Mouse (Mus musculus) cerebellum, adult 11-12 months (tissue): Measurements from ENCODE around the gene Gabpb2.
A peak's percentile ranks its signal among the peaks of the same experiment; 100 is the strongest.

Source experiments
- DNase-seq: peaks from one replicate; pipeline ENCODE4 v3.0.0; 2022

Gene Gabpb2

DNA sequence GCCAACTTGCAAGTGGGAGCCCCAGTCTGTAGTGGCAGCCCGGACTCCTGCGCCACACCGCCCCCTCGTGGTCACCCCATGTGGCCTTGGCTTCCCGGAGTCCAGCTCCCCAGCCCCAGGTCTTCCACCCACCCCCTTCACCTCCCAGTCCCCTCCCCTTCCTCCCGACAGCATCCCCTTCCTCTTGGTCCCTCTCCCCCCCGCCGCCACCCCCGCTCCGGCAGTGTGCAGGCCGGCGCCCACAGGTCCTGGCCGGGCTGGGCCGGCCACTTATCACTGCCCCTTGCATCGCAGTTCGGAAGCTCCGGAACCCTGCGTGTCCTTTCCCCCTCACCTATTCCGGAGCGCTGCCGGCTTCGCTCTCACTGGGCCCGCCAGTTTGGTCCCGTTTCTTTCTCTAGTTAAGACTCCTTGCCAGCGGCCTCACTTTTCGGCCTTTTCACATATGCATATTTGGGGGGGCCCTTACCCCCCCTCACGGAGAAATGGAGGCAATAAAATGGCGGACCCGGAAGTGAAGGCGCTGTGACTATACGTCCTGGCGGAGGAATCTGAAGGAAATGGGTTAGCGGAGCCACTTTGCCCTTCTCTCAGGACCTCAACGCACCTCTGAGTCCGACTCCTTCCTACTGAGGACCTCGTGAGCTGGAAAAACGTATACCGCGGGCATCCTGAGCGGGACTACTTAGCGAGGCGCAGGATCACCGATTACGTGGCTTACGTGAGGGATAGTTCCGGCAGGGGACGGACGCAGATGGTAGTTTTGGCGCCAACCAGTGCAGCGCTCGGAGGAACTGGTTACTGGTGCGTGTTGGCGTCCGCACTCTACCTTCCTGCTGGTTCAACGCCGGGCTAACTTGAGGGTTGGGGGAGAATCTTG lies at the start of gene Gabpb2:
TSS of gene Gabpb2 (minus strand) at position 662 of the 880 bp plus-strand sequence.
- peak; percentile 90 for DNase-seq

DNA sequence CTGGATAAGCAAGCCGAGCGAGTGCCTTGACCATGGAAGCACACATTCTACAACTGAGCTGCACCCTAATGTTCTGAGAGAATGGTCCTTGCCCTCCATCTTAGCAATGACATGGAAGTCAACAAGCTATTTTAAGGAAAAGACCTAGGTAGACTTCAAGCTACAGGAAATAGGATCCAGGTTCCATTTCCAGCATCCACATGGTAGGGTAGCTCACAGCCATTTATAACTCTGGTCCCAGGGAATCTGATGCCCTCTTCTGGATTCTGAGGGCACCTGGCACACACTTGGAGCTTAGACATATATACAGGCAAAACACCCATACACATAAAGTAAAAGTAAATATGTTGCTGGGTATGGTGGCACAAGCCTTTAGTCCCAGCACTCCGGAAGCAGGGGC lies 48.3 kb upstream of the Gabpb2 start:
- DNase-seq, result no peak

DNA sequence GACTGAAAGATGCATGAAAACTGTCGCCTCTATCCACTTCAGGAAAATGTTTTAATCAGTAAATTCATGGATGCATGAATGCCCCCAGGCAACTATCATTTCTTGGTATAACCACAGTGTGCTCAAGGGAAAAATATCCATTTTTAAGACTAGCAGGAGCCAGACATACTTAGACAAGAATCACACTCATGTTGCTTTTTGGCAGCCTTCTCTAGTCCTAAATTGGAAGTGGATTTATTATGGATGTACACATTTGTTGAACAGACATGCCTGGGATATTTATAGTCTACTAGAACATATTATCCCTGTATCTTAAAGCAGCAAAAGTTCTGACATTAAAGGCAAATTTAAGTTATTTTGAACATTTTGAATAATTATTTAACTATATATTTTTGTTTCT lies 47.0 kb upstream of the Gabpb2 start:
- DNase-seq, result no peak

DNA sequence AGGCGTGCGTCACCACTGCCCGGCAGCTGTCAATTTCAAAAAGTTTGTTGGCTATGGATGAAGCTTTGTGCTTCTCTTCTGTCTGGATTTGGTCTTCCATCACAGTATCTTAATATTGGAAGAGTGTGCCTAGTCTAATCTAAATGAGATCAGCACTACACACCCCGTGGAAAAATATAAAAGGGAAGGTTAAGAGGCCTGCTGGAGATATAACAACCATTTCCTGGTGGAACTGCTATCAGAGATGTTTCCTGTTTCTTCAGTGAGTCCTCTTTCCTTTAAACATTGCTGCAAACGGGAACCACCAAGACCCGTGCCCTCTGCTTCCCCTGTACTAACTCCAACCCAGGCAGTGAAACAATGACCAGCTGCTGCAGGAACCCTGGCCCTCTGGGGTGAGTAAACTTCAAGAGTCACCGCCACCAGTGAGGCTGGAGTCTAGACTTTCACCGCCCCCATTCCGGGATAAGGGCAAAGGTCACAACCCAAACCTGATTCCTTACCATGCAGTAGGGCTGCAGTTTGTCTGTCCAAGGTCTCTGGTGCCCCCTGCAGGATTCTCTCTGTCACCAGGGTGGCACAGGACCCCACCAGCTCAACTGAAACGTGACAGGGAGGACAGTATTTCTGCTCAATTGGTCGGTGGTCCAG lies 45.5 kb upstream of the Gabpb2 start:
- no peak for DNase-seq

DNA sequence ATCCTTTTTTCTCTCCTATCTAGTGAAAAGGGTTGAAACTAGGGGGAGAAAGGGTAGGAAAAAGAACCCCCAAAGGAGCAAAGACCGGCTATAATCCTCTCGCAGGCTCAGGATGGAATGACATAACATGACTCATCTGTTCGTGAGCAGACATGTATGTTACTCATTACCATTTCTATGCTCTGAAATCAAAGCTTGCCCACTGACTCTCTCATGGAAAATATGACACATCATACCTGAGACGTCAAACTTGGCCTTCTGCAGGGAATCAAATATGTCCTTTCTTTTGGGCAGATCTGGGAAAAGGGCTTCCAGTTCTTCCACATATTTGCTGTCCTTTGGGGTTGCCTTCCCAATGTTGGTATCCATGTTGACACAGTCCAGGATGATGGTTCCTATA lies 44.3 kb upstream of the Gabpb2 start:
- DNase-seq, result no peak

DNA sequence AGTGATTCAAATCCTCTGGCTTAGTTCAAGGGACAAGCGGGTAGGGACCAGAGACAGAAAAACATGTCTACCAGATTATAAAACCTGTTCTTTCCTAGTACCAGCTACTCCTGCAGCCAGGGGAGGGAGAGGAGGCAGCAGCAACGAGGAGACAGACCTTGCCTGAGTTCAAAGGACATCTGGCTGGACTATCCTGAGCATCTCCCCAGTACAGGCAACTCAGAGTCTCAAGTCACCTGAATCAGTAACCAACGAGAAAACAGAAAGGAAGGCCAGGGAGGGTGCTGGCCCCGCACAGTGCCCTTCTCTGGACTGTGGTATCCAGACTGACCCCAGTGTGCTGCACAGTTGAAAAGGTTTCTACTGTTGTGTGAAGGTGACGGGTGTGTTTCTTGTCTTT lies 39.2 kb upstream of the Gabpb2 start:
- no peak for DNase-seq

DNA sequence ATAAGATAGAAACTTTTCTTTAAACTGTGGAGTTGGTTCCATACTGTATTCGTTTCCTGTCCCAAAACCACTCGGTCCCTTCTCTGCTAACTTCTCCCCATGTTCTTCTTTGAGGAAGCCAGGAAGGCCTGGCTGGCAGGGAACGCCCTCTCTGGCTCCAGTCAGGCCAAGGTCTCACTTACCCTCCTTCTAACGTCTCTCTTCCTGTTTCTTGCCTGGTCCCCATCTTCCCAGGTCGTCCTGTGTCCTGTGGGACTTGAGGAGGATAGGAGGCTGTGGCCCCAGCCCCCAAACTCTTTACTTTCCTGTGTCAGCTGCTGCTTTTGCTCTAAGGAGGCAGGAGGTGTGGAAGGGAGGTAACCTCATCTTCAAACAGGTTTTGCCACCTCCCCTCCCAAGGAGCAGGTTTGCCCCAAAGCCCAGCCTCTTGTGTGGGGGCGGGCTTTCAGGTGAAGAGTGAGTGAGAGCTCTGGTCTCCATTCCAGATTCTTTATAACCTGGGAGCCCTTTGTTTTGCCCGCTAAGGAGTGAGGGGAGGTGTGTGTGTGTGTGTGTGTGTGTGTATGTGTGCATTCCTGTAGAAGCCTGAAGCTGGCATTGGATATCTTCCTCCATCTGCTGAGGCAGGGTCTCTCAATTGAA lies 33.2 kb upstream of the Gabpb2 start, which contains the start of gene Bnipl:
TSS of gene Bnipl (minus strand) at position 411 of the 642 bp plus-strand sequence.
- DNase-seq, result peak; percentile 54

DNA sequence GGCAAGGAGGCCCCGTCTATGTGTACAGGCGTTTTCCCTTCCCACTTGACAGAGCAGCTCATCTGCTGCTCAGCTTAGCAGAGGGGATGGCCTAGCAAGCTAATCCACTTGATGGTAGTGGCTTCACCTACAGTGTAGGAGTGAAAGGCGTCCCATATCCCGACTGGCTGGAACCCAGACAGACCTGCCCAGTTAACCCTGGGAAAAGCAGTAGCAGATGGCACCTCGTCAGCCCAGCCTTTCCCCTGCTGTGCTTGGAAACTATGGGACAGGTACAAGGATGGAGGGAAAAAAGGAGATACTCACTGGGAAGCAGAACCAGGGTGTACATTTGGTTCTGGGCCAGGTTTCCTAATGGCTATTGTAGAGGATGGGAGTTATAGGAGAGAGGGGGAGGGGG lies 32.6 kb upstream of the Gabpb2 start:
- peak; percentile 92 for DNase-seq

DNA sequence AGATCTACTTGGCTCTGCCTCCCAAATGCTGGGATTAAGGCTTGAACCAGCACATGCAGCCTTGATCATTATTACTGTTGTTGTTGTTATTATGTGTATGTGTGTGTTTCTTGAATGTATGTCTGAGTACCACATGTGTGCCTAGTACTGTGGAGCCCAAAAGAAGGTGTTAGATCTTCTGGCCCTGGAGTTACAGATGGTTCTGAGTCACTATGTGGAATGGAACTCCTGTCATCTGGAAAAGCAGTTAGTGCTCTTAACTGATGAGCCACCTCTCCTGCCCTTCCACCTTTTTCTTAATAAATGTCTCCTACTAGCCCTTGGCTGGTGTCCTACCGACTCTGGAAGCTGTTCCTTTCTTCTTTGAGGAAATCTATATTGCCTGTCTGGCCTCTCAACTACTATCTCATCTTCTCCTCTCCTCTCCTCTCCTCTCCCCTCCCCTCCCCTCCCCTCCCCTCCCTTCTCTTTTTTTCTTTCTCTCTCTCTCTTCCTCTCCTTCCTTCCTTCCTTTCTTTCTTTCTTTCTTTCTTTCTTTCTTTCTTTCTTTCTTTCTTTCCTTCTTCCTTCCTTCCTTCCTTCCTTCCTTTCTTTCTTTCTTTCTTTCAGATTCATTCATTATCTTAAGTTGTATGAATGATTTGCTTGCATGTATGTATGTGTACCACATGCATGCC lies 30.1 kb upstream of the Gabpb2 start:
- no peak for DNase-seq

DNA sequence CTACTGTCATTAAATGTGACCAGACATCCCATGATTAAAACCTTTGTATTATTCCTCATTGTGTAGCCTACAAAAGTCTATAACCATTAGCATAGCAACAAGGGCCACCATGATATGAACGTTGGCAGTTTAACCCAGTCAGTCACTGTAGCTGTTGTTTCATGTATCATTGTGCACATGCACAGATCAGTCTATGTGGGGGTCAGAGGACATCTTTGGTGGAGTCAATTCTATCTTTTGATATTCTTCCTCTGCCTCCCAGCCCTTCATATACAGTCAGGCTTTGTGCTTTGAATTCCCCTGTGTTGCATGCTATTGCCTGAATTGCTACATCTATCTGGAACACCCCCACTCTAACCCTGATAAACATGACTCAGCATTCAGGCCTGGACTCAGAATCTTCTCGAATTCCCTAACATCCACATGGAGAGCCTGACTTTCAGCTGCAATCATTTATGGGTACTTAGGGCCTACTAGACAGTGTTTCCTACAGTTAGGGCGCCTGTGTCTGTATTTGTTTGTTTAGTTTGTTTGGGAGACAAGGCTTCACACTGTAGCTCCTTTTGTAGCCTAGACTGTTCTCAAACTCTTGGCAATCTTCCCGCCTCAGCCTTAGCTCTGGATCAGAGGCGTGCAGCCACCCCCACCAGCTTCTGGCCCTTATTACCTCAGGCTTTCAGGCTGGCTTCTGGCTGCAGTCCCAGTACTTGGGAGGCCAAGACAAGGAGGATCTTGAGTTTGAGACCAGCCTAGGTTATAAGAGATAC lies 28.9 kb upstream of the Gabpb2 start:
- DNase-seq, result peak; percentile 64

DNA sequence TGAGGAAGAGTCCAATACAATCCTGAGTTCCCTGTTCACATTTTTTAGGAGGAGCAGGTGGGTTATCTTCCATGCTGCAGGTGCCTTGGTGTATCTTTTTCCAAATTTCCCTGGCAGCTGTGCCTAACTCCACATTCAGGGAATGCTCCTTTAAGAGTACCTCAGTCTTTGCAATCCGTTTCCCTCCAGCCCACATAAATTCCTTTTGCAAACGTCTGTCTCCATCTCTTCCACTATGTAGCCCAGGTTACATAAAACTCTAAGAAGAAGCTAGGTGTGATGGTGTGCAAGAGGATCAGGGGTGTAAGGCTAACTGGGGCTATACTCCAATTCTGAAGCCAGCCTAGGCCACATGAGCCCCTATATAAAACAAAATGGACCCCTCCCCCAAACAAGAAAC lies 25.4 kb upstream of the Gabpb2 start:
- no peak for DNase-seq

DNA sequence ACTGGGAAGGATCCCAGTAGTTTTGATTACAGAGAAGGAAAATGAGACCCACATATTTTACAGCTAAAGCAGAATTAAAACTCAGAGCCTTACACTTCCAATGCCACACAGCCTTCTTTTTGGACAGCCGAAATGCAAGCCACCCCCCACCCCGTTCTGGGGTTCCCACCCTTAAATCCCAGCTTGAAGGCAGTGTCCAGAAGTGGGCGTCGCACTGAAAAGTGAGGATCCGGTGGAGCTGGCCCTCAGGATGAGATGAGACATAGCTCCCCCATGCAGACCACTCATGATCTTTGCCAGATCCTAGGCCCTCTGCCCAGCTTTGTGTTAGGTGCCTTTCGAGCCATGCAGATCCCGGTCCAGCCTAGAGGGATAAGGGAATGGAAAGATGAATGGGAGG lies 23.8 kb upstream of the Gabpb2 start, which contains the start of gene Gm128:
TSS of gene Gm128 (minus strand) at position 101 of the 400 bp plus-strand sequence.
- DNase-seq, result no peak

DNA sequence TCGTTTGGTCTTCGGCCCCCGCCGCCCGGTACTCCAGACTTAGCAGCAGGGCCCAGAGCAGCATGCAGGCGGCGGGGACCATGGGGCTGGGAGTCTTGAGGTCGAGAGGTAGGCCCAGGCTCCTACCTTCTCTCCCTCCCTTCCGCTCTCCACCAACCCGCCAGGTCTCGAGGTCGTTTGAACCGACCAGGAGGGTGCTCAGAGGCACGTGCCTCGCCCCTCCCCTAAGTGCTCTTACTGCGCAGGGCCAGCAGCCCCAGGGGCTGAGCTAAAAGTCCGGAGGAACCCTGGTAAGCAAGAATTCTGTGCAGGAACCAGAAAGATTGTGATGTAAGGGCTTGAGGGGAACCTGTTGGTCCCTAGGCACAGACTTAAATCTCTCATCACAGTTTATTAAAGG lies 23.2 kb upstream of the Gabpb2 start:
- no peak for DNase-seq

DNA sequence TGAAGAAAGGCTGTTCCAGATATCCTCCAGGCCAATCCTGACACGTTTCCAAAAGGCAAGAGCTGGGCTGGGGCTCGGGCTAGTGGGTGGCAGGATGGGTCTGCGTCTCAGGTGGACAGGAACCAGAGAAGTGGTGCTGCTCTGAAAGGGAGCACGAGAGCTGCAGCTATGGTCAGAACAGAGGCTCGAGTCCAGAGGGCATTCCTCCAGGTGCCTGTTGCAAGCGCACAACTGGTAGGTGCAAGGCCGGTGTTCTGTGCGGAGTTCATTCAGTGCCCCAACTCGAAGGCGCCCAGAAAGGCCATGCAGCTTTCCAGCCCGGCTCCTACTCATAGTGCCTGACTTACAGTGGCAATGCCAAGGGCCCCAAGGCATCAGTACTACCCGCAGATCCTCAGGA lies 22.3 kb upstream of the Gabpb2 start:
- DNase-seq, result no peak

DNA sequence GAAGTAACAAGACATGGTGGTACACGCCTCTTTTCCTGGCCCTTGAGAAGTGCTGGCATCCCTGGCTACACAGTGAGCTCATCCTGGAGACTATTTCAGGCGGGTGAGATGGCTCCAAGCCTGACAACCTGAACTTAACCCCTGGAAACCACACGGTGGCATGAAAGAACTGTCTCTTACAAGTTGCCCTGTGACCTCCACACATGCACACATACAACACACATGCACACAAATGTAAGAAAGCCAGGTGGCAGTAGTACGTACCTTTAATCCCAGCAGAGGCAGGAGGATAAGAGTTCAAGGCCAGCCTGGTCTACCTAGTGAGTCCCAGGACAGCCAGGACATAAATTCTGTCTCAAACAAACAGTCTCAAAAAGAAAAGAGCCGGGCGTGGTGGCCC lies 21.3 kb upstream of the Gabpb2 start:
- DNase-seq, result no peak

DNA sequence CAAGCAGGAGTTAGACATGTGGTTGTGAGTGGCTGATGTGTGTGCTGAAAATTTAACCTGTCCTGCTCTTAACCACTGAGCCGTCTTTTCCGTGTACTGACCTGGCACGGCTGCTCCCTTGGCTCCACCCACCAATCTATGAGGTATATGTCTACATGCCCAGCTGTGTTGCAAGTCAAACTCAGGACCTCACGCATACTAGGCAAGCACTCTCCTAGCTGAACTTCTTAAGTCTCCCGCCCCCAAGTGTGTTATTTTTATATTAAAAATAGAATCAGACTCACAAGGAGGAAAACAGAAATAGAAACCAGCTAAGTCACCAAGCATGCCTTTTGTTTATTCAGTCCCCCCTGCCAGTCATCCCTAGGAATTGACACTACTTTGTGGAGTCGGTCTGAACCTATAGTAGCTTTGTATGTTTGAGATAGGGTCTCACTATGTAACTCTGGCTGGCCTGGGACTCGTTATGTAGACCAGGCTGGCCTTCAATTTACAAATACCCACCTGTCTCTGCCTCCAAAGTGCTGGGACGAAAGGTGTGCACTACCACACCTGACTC lies 19.9 kb upstream of the Gabpb2 start:
- DNase-seq, result no peak

DNA sequence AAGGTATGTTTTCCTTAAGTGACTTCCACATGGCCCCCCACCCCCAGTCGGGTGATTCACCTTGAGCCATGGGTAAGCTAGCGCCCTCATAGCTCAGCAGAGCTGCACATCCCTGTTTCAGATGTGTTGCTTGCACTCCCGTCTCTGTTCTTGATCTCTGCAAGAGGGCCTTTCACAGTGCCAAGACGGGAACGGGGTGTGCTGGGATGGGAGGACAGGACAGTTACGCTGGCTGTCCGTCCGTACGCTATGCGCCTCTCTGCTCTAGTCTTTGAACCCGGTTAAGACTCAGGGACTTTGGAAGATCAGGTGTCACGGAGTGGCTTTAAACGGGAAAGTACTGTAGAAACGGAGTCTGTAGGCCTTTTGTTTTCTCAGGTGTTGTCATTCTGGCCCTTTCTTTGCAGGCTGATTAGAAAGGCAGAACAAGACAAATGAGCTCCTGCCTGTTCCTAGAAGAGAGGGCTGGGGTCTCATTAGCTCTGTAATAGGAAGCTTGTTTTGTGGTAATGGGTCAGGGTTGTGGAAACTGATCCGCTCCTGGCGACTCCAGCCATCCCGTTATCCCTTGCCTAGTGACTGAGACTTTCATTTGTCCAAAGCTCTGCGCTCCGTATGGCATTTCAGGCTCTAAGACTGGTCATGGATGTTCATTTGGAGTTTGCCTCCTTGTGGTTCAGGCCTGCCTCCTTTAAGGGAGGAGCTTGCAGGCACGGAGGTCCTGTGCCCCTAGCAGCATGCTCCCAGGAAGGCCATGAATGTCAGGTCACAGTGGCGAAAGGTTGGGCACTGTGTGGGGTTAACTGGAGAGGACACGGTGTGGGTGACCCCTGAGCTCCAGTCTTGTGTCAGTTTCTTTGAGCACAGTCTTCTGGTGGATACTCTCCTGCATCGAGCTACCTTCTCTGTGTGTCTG lies 17.9 kb upstream of the Gabpb2 start:
- no peak for DNase-seq

DNA sequence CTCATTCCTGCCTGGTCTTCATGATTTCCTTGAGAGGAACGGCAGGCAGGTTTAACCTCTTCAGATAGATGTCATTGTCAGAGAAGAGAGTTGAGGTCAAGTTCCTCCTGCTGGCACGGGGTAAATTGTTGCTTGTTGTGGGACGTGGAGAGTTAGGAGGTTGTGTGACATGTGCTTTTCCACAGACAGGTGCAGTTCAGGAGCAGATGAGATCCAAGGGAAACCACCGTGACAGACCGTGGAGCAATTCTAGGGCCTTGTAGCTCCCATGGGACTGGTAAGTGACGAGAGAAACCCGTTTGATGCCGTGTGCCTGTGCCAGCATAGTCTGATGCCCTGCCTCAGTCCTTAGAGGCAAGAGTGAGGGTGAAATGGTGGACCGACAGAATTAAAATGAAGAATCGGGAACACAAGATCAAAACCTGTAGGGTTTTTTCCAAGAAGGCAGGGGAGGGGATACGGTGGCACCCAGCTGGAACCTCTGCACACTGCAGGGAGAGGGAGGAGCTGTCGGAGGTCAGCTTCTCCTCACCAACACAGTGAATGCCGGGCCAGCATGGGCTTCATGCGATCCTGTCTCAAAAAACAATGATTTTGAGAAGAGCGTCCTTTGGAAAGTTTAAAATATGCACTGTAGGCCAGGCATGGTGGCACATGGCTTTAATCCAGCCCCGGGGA lies 15.7 kb upstream of the Gabpb2 start:
- no peak for DNase-seq

DNA sequence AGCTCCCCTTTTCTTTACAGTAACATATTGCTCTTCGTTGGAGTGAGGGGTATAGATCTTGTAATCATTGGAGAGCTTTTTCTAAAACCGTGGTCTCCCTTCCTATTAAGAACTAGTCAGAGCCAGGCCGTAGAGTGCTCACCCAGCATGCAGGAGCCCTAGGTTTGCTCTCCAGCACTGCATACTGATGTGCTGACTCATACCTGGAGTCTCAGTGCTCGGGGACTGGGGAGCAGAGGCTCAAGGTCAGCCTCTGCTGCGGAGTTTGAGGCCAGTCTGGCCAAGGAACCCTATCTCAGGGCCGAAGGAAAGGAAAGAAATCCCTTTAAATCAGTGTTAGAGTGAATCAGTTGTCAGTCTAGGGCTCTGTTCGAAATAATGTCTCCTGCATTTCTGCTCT lies 15.1 kb upstream of the Gabpb2 start:
- DNase-seq, result no peak
